Mouse (Mus musculus): ENCODE measurements around the gene Trio.

GRCm38 (mm10) chr15:28019393-28020070 lies 6.1 kb downstream of the Trio start:
- TF ChIP-seq CTCF (IDR thresholded peaks at IDR 0.05; ENCODE audit: low read depth) (no peak), EP300 (optimal IDR thresholded peaks at IDR 0.05) (no peak)

Data from stomach, postnatal 0 days (tissue).